Mouse (Mus musculus) kidney, adult 11 months (tissue): ENCODE data around the gene Adamtsl5.

ENCODE experiments used
- DNase-seq: peaks from one replicate; pipeline ENCODE4 v3.0.0; 2022

Gene Adamtsl5

DNA sequence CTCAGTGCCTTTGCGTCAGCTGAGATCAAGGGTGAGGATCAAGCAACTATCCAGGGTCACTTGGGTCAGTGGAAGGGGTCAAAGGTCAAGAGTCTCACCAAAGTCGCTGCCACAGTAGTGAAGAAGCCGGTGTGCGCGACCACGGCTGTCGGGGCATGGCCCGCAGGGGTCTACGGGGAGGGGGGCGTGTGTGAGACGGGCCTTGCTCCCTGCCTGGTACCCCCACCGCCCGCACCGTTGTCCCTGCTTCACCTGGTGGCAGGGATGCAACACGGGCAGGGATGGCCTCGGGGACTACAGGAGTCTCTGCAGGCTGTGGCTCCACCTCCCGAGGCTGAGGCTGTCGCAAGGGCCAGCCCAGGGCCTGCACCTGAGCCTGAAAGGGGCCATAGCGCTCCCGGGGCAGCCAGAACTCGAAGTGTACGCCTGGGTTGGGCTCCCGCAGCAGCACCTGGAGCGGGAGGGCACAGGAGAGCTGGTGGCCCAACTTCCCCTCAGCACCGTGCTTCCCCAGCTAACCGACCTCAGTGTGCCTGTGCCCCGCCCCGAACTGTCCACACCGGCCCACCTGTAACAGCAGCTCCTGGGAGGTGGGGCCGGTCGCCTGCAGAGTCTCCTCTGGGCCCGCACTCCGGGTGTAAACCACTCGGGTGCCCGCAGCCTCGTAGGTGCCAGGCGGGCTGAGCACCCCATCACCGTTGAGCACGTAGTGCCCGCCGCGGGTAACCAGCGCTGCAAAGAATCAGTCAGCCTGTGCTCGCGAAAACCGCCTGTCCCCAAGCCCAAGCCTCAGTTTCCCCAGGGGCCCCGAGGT, 6.5 kb downstream of the Adamtsl5 start:
- no peak for DNase-seq

GRCm38 (mm10) chr10:80341026-80341425, 7.2 kb downstream of the Adamtsl5 start:
- DNase-seq = no peak

- DNase-seq = peak; percentile 73
Measured at GRCm38 (mm10) chr10:80339941-80340750, 8.1 kb downstream of the Adamtsl5 start.

DNA sequence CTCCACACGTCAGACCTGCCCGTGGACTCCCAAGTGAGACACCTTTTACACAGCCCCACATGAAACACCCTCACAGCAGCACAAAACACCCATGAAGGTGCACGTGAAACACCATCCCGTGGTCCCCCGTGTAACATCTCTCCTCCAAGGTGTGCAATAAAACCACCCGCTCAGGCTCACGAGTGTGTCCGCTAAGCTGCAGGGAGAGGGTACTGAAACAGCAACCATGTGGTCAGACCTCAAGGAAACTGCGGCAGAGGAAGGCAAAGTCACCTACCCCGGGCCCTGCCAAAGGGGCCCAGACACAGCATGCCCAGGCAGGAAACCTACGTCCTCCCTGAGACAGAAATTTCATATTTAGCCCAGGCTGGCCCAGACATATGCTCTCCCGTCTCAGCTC, 11.9 kb downstream of the Adamtsl5 start:
- DNase-seq = no peak

- DNase-seq = no peak
Measured at GRCm38 (mm10) chr10:80332525-80332989, 15.7 kb downstream of the Adamtsl5 start.

GRCm38 (mm10) chr10:80331636-80332524, 16.3 kb downstream of the Adamtsl5 start:
- peak; percentile 47 for DNase-seq

- no peak for DNase-seq
Measured at GRCm38 (mm10) chr10:80330888-80331287, 17.3 kb downstream of the Adamtsl5 start.

- no peak for DNase-seq
Measured at GRCm38 (mm10) chr10:80330084-80330483, 18.1 kb downstream of the Adamtsl5 start.

- DNase-seq = peak; percentile 99
Measured at GRCm38 (mm10) chr10:80329273-80330081, 18.7 kb downstream of the Adamtsl5 start, which contains the start of the genes Pcsk4 and Reep6. Gene Pcsk4 (minus strand): TSS chr10:80329498. Gene Reep6 (plus strand): TSS chr10:80329953.

- no peak for DNase-seq
Measured at GRCm38 (mm10) chr10:80325045-80325444, 23.2 kb downstream of the Adamtsl5 start.

- no peak for DNase-seq
Measured at GRCm38 (mm10) chr10:80324120-80325037, 23.8 kb downstream of the Adamtsl5 start.

GRCm38 (mm10) chr10:80323261-80324119, 24.7 kb downstream of the Adamtsl5 start:
- DNase-seq = peak; percentile 83

- DNase-seq = peak; percentile 57
Measured at GRCm38 (mm10) chr10:80322811-80323211, 25.4 kb downstream of the Adamtsl5 start.

GRCm38 (mm10) chr10:80321670-80322581, 26.3 kb downstream of the Adamtsl5 start:
- no peak for DNase-seq

GRCm38 (mm10) chr10:80321014-80321669, 27.1 kb downstream of the Adamtsl5 start:
- DNase-seq = no peak

- peak; percentile 93 for DNase-seq
Measured at GRCm38 (mm10) chr10:80320340-80320760, 27.9 kb downstream of the Adamtsl5 start, which contains the start of gene 2310011J03Rik. Gene 2310011J03Rik (minus strand): TSS chr10:80320537.

- DNase-seq = no peak
Measured at GRCm38 (mm10) chr10:80317011-80317410, 31.2 kb downstream of the Adamtsl5 start.

GRCm38 (mm10) chr10:80316359-80316781, 31.8 kb downstream of the Adamtsl5 start:
- no peak for DNase-seq
